Mouse (Mus musculus) stomach, postnatal 0 days (tissue): Measurements from ENCODE around the gene Gm20831. TPM values are rescaled to one million over a fixed set of nuclear protein-coding genes. Genes with fewer than 3 reads are reported as not detected.
"Not testable (repeated sequence)": the region's sequence is repeated elsewhere in the genome, so short reads cannot be mapped to it uniquely, and the experiment has no call there.

Experiments used
- ATAC-seq: fragments of 200-750 bp; cut with Nextera tagmentation; 2 replicates; pipeline ENCODE4 v1.8.0; 2017; ENCODE audit not compliant: low FRiP score, low TSS enrichment
- DNase-seq: peaks from one replicate; pipeline ENCODE4 v3.0.0-alpha.2; 2016; ENCODE audit warnings: low spot score
- H3K27ac ChIP-seq: fragments of 300-500 bp; sonication (generic); replicated peaks from 2 replicates; pipeline ENCODE4 v1.5.1; 2014; ENCODE audit warnings: mild to moderate bottlenecking, control low read depth
- H3K27me3 ChIP-seq: fragments of 300-500 bp; sonication (generic); 2 replicates; pipeline ENCODE4 v1.6.1; 2014; ENCODE audit warnings: low read length; ENCODE audit not compliant: control insufficient read depth, insufficient read depth
- H3K36me3 ChIP-seq: fragments of 300-500 bp; sonication (generic); 2 replicates; pipeline ENCODE4 v1.6.1; 2014; ENCODE audit warnings: low read length, mixed read lengths; ENCODE audit not compliant: control insufficient read depth, insufficient read depth
- H3K4me1 ChIP-seq: fragments of 300-500 bp; sonication (generic); replicated peaks from 2 replicates; pipeline ENCODE4 v1.6.1; 2014; ENCODE audit warnings: antibody characterized with exemption; ENCODE audit not compliant: control insufficient read depth, insufficient read depth
- H3K4me2 ChIP-seq: fragments of 300-500 bp; sonication (generic); replicated peaks from 2 replicates; pipeline ENCODE4 v1.6.1; 2014; ENCODE audit warnings: low read depth, mild to moderate bottlenecking, control low read depth, moderate library complexity
- H3K4me3 ChIP-seq: fragments of 300-500 bp; sonication (generic); 2 replicates; pipeline ENCODE4 v1.5.1; 2014; ENCODE audit warnings: low read depth, low read length, control low read depth
- H3K9ac ChIP-seq: fragments of 300-500 bp; sonication (generic); 2 replicates; pipeline ENCODE4 v1.6.1; 2014; ENCODE audit warnings: mild to moderate bottlenecking, low read length, control low read depth, mixed read lengths
- H3K9me3 ChIP-seq: fragments of 300-500 bp; sonication (generic); 2 replicates; pipeline ENCODE4 v1.6.1; 2016; ENCODE audit warnings: low read length; ENCODE audit not compliant: control insufficient read depth
- WGBS: fragments of 180-500 bp; shearing (Covaris S2); extraction: QIAGEN DNeasy Blood & Tissue Kit; methylation state at CpG from one replicate; pipeline ENCODE4 v1.1.7; 2014; 5-methylcytosine and 5-hydroxymethylcytosine counted together
- polyA plus RNA-seq: library from polyadenylated mRNA; unstranded; fragments of >200 nt; fragmentation: Nextera tagmentation; extraction: Ambion mirVana; gene quantifications from 2 replicates; pipeline ENCODE4 v1.2.1, GENCODE M21; 2015

Gene Gm20831
- not detected in 2 replicates for polyA plus RNA-seq

- not testable (repeated sequence) for ATAC-seq, H3K4me3 ChIP-seq, H3K27me3 ChIP-seq, H3K4me2 ChIP-seq, H3K9ac ChIP-seq, H3K36me3 ChIP-seq, H3K27ac ChIP-seq, DNase-seq, H3K4me1 ChIP-seq, H3K9me3 ChIP-seq
Measured at GRCm38 (mm10) chrY:17874441-17874840, at the start of gene Gm20831, which contains the start of gene Gm20772. Gm20831 (plus strand) TSS chrY:17874741. Gm20772 (plus strand) TSS chrY:17874741.

GRCm38 (mm10) chrY:17846166-17846565 lies 28.4 kb upstream of the Gm20831 start, which contains the start of gene Gm21904:
Gm21904 (minus strand) TSS chrY:17846266.
- WGBS: no CpG with 5 or more reads among the region's 3 CpGs
- not testable (repeated sequence) for H3K9me3 ChIP-seq, DNase-seq, ATAC-seq, H3K4me1 ChIP-seq, H3K27ac ChIP-seq, H3K27me3 ChIP-seq, H3K4me2 ChIP-seq, H3K9ac ChIP-seq, H3K36me3 ChIP-seq, H3K4me3 ChIP-seq

GRCm38 (mm10) chrY:17937230-17937629 lies 62.7 kb downstream of the Gm20831 start, which contains the start of gene Srsy:
Srsy (minus strand) TSS chrY:17937330.
- not testable (repeated sequence) for H3K9ac ChIP-seq, DNase-seq, H3K27ac ChIP-seq, H3K27me3 ChIP-seq, H3K36me3 ChIP-seq, H3K4me2 ChIP-seq, H3K4me1 ChIP-seq, H3K4me3 ChIP-seq, H3K9me3 ChIP-seq, ATAC-seq
- no CpG with 5 or more reads among the region's 1 CpGs for WGBS

Other genes starting within 250 kb of the Gm20831 start
- not detected in 2 replicates for gene Gm21904, start 28.5 kb upstream of the Gm20831 start, polyA plus RNA-seq
- gene Gm20772, start within 50 bp of the Gm20831 start, polyA plus RNA-seq: not detected in 2 replicates
- gene Srsy, start 62.6 kb downstream of the Gm20831 start, polyA plus RNA-seq: not detected in 2 replicates
- gene Gm21764, start 187.1 kb downstream of the Gm20831 start, polyA plus RNA-seq: not detected in 2 replicates
- not detected in 2 replicates for gene Ssty1, start 214.4 kb downstream of the Gm20831 start, polyA plus RNA-seq